Mouse (Mus musculus): ENCODE measurements at regions not wholly inside any gene's neighbourhood (a gene's known extent, or its start where the extent isn't known, plus 50 kb on each side); places are given as distances from the start of the nearest gene placed in this dataset.

- no peak for DNase-seq
Observed at GRCm38 (mm10) chr7:40674397-40674796, 223.7 kb upstream of the Vstm2b start.

GRCm38 (mm10) chr7:40677601-40678000 is 220.5 kb upstream of the Vstm2b start:
- DNase-seq, result no peak

GRCm38 (mm10) chr7:40680567-40680966 is 217.6 kb upstream of the Vstm2b start:
- DNase-seq, result no peak

GRCm38 (mm10) chr7:40680993-40681392 is 217.1 kb upstream of the Vstm2b start:
- no peak for DNase-seq

- DNase-seq, result no peak
Observed at GRCm38 (mm10) chr7:40683176-40683575, 215.0 kb upstream of the Vstm2b start.

GRCm38 (mm10) chr7:40683641-40684040 is 214.5 kb upstream of the Vstm2b start:
- DNase-seq, result no peak

GRCm38 (mm10) chr7:40687005-40687404 is 211.1 kb upstream of the Vstm2b start:
- no peak for DNase-seq

- DNase-seq, result no peak
Observed at GRCm38 (mm10) chr7:40688546-40688945, 209.6 kb upstream of the Vstm2b start.

GRCm38 (mm10) chr7:40693755-40694154 is 204.4 kb upstream of the Vstm2b start:
- no peak for DNase-seq

- no peak for DNase-seq
Observed at GRCm38 (mm10) chr7:40697551-40697950, 200.6 kb upstream of the Vstm2b start.

- DNase-seq, result no peak
Observed at GRCm38 (mm10) chr7:40698309-40698708, 199.8 kb upstream of the Vstm2b start.

GRCm38 (mm10) chr7:40699633-40700032 is 198.5 kb upstream of the Vstm2b start:
- DNase-seq, result no peak

GRCm38 (mm10) chr7:40700656-40701055 is 197.5 kb upstream of the Vstm2b start:
- no peak for DNase-seq

- DNase-seq, result no peak
Observed at GRCm38 (mm10) chr7:40702191-40703045, 195.7 kb upstream of the Vstm2b start.

GRCm38 (mm10) chr7:40708231-40708630 is 189.9 kb upstream of the Vstm2b start:
- DNase-seq, result no peak

GRCm38 (mm10) chr7:40717991-40718390 is 180.1 kb upstream of the Vstm2b start:
- no peak for DNase-seq

- DNase-seq, result no peak
Observed at GRCm38 (mm10) chr7:40736971-40737468, 161.1 kb upstream of the Vstm2b start.

GRCm38 (mm10) chr7:40737496-40737895 is 160.6 kb upstream of the Vstm2b start:
- peak; percentile 6 for DNase-seq

GRCm38 (mm10) chr7:40738174-40738573 is 160.0 kb upstream of the Vstm2b start:
- DNase-seq, result no peak

GRCm38 (mm10) chr7:40742553-40743151 is 155.5 kb upstream of the Vstm2b start:
- DNase-seq, result no peak

GRCm38 (mm10) chr7:40751779-40752178 is 146.3 kb upstream of the Vstm2b start:
- DNase-seq, result no peak

GRCm38 (mm10) chr7:40752195-40752594 is 145.9 kb upstream of the Vstm2b start:
- no peak for DNase-seq

- DNase-seq, result no peak
Observed at GRCm38 (mm10) chr7:40753490-40753889, 144.6 kb upstream of the Vstm2b start.

- DNase-seq, result peak; percentile 39
Observed at GRCm38 (mm10) chr7:40762520-40762919, 135.6 kb upstream of the Vstm2b start.

Measured in right cerebral cortex, postnatal 4 days (tissue).